Mouse (Mus musculus) heart, postnatal 36 days (tissue): ENCODE results near the gene Olfr319. TPM values are rescaled to one million over a fixed set of nuclear protein-coding genes. Genes with fewer than 3 reads are reported as not detected.
"Not testable (repeated sequence)": the region's sequence is repeated elsewhere in the genome, so short reads cannot be mapped to it uniquely, and the experiment has no call there.

Experiments
- DNase-seq, 2 experiments: peaks; one replicate each; pipeline ENCODE4 v3.0.0; 2021 to 2022
- intact Hi-C: fragments of 180-260 bp; cut with DNase I; formaldehyde crosslinking; loops from one replicate; pipeline ENCODE4 v1.15.1; 2025
- total RNA-seq, 2 experiments: library from RNA; stranded (reverse); gene quantifications; 2 replicates each; pipeline ENCODE4 v1.2.3; 2021

The Olfr319 gene
- total RNA-seq, result not detected

GRCm38 (mm10) chr11:58698862-58699261, at the start of gene Olfr319:
Gene Olfr319, plus strand, starts transcription at chr11:58699162.
- intact Hi-C loops, result no loop called here
- DNase-seq, result no peak

- intact Hi-C loops, result no loop called here
- DNase-seq, result no peak
These were observed 43.8 kb upstream of the Olfr319 start for GRCm38 (mm10) chr11:58655151-58655550.

- intact Hi-C loops, result no loop called here
- no peak for DNase-seq
These were observed 40.4 kb upstream of the Olfr319 start, which contains the start of gene Olfr322 for GRCm38 (mm10) chr11:58658596-58658995. Gene Olfr322, plus strand, starts transcription at chr11:58658782.

GRCm38 (mm10) chr11:58669252-58669651, 29.7 kb upstream of the Olfr319 start:
- intact Hi-C loops, result no loop called here
- no peak for DNase-seq

GRCm38 (mm10) chr11:58671825-58672224, 27.1 kb upstream of the Olfr319 start:
- no peak for DNase-seq
- intact Hi-C loops, result no loop called here

GRCm38 (mm10) chr11:58680799-58681198, 18.2 kb upstream of the Olfr319 start, which contains the start of gene Olfr320:
Gene Olfr320, plus strand, starts transcription at chr11:58681099.
- no peak for DNase-seq
- intact Hi-C loops, result no loop called here

- intact Hi-C loops, result no loop called here
- DNase-seq, result no peak
These were observed 10.1 kb downstream of the Olfr319 start for GRCm38 (mm10) chr11:58709086-58709485.

- intact Hi-C loops, DNase-seq: not testable (repeated sequence)
These were observed 18.8 kb downstream of the Olfr319 start for GRCm38 (mm10) chr11:58717723-58718122.

- DNase-seq, result no peak
- intact Hi-C loops, result no loop called here
These were observed 20.7 kb downstream of the Olfr319 start for GRCm38 (mm10) chr11:58719701-58720100.

GRCm38 (mm10) chr11:58723914-58724313, 25.0 kb downstream of the Olfr319 start, which contains the start of gene Olfr318:
Gene Olfr318, minus strand, starts transcription at chr11:58724014.
- DNase-seq, result no peak
- intact Hi-C loops, result no loop called here

GRCm38 (mm10) chr11:58727896-58728650, 29.1 kb downstream of the Olfr319 start:
- DNase-seq, intact Hi-C loops: not testable (repeated sequence)

GRCm38 (mm10) chr11:58733372-58733771, 34.4 kb downstream of the Olfr319 start:
- intact Hi-C loops, result no loop called here
- no peak for DNase-seq

GRCm38 (mm10) chr11:58738792-58739262, 39.9 kb downstream of the Olfr319 start, which contains the start of gene Olfr317:
Gene Olfr317, minus strand, starts transcription at chr11:58739212.
- intact Hi-C loops, result no loop called here
- no peak for DNase-seq

- DNase-seq, intact Hi-C loops: not testable (repeated sequence)
These were observed 52.1 kb downstream of the Olfr319 start for GRCm38 (mm10) chr11:58751096-58751495.

GRCm38 (mm10) chr11:58752434-58752833, 53.5 kb downstream of the Olfr319 start, which contains the start of gene Olfr316:
Gene Olfr316, plus strand, starts transcription at chr11:58752734.
- intact Hi-C loops, result no loop called here
- no peak for DNase-seq

Other genes with a start within 250 kb of the Olfr319 start
- gene Lypd9, start 246.2 kb upstream of the Olfr319 start, total RNA-seq, result not detected
- gene Olfr30, start 236.9 kb upstream of the Olfr319 start, total RNA-seq, result not detected
- gene Olfr332, start 206.6 kb upstream of the Olfr319 start, total RNA-seq, result not detected
- gene Olfr331, start 196.6 kb upstream of the Olfr319 start, total RNA-seq, result not detected
- gene Olfr330, start 164.3 kb upstream of the Olfr319 start, total RNA-seq, result not detected
- gene Olfr329-ps, start 152.7 kb upstream of the Olfr319 start, total RNA-seq, result not detected
- not detected for gene Olfr328, start 143.5 kb upstream of the Olfr319 start, total RNA-seq
- under 1 TPM in 1 of 2 experiments, not detected in 1; 0.17 TPM for gene Olfr224, start 128.6 kb upstream of the Olfr319 start, total RNA-seq
- not detected for gene Olfr325, start 121.4 kb upstream of the Olfr319 start, total RNA-seq
- not detected for gene Olfr324, start 104.0 kb upstream of the Olfr319 start, total RNA-seq
- gene 2210407C18Rik, start 83.1 kb upstream of the Olfr319 start, total RNA-seq, result 10 to 100 TPM in 1 of 2 experiments, 1 to 10 TPM in 1; 7.7 to 15.5 TPM
- not detected for gene Olfr323, start 68.7 kb upstream of the Olfr319 start, total RNA-seq
- not detected for gene Trim58, start 58.7 kb upstream of the Olfr319 start, total RNA-seq
- gene Olfr322, start 40.4 kb upstream of the Olfr319 start, total RNA-seq, result not detected
- not detected for gene Olfr320, start 18.1 kb upstream of the Olfr319 start, total RNA-seq
- not detected for gene Olfr318, start 24.9 kb downstream of the Olfr319 start, total RNA-seq
- gene Olfr317, start 40.0 kb downstream of the Olfr319 start, total RNA-seq, result not detected
- gene Olfr316, start 53.6 kb downstream of the Olfr319 start, total RNA-seq, result not detected
- not detected for gene Olfr315, start 74.0 kb downstream of the Olfr319 start, total RNA-seq
- gene Olfr314, start 83.8 kb downstream of the Olfr319 start, total RNA-seq, result not detected
- not detected for gene Fam183b, start 102.8 kb downstream of the Olfr319 start, total RNA-seq
- not detected for gene Olfr313, start 115.8 kb downstream of the Olfr319 start, total RNA-seq
- not detected for gene Olfr312, start 130.1 kb downstream of the Olfr319 start, total RNA-seq
- not detected for gene Olfr311, start 140.1 kb downstream of the Olfr319 start, total RNA-seq
- 1 to 10 TPM; 1.5 to 2.5 TPM for gene Gm12258, start 148.0 kb downstream of the Olfr319 start, total RNA-seq
- gene 2810021J22Rik, start 168.1 kb downstream of the Olfr319 start, total RNA-seq, result 1 to 10 TPM; 1.6 to 2.0 TPM
- gene Zfp39, start 205.1 kb downstream of the Olfr319 start, total RNA-seq, result 1 to 10 TPM; 3.4 to 3.7 TPM
- not detected for gene Btnl10, start 218.7 kb downstream of the Olfr319 start, total RNA-seq
- 100 to 1,000 TPM; 160 to 167 TPM for gene Rnf187, start 239.8 kb downstream of the Olfr319 start, total RNA-seq
- gene Hist3h2ba, start 249.8 kb downstream of the Olfr319 start, total RNA-seq, result 1 to 10 TPM; 2.2 to 2.5 TPM